Mouse (Mus musculus) lung, adult 18-20 months (tissue): ENCODE data around the gene Dio1.

Source experiments
- DNase-seq, 2 experiments: peaks; one replicate each; pipeline ENCODE4 v3.0.0; 2022; ENCODE audit warnings: mixed read lengths in 2 of 2

Dio1 gene

GRCm38 (mm10) chr4:107245368-107245767 is 61.6 kb downstream of the Dio1 start:
- peak in 1 of 2 experiments; percentile 21 for DNase-seq

GRCm38 (mm10) chr4:107243365-107244333 is 63.3 kb downstream of the Dio1 start:
- no peak for DNase-seq
